Mouse (Mus musculus): ENCODE measurements at regions not wholly inside any gene's neighbourhood (a gene's known extent, or its start where the extent isn't known, plus 50 kb on each side); places are given as distances from the start of the nearest gene placed in this dataset.
A peak's percentile ranks its signal among the peaks of the same experiment; 100 is the strongest.

DNA sequence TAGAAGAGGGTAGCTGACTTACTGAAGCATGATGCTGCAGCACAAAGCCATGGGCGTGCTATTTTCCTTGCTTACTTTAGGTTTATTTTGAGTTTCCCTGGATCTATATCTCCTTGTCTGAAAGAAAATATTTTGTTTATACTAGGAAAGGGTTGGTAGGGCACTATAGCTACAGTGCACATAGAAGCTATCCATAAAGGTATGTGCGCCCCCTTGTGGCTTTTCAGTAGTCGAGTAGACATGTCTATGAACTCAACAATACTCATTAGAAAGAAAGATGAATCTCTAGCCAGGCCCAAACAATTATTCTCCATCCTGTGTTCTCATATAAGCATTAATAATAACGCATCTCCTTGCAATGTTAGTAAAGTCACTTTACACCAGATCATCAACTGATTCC lies 114.3 kb downstream of the Rab38 start:
- peak; percentile 6 to 60 for DNase-seq (ENCODE audit: low spot score in 2 of 2)

DNA sequence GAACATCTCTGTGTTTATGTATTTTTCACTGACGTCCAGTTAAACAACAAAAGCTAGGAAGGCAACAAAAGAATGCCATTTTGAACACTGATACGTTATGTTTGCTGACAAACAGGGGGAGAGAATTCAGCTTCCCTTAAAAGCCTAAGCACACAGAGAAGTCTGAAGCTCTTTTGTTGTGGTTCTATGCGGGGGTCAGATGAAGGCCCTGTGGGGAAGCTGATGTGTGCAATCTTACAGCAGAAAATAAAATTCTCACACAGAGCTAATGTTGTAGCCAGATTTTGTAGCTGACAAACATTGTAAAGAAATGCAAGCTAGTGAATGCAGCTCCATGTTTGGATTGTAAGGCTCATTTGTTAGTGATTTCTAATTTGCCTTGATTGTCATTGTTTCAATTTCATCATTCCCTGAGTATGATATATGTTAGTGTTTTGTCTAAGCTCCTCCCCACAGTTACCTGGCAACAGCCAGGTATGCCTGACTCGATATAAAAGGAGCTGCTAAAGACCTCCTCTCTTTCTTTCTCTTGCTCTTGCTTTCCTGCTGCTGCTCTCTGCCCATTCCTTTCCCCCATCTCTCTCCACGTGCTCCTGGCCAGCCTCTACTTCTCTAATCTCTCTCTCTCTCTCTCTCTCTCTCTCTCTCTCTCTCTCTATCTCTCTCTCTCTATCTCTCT lies 115.0 kb downstream of the Rab38 start:
- no peak for DNase-seq (ENCODE audit: low spot score in 2 of 2)

DNA sequence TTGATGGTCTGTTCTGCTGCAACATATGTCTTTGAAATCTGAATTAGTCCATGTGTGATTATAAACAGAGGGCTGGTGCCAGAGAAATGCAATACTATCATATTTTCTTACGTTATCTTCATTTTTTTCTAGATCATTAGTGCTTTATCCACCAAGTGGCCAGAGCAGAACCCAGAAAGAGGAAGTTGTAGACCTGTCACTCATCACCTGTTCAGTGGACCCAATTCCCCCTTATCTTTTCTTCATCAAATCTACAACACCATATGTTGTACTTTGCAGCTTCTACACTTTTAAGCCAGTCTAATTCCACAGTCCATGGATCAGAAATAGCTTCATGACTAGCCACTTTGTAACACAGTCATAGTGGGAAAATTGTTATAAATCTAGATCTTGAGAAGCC lies 145.0 kb downstream of the Rab38 start:
- DNase-seq (ENCODE audit: low spot score in 2 of 2), result no peak

DNA sequence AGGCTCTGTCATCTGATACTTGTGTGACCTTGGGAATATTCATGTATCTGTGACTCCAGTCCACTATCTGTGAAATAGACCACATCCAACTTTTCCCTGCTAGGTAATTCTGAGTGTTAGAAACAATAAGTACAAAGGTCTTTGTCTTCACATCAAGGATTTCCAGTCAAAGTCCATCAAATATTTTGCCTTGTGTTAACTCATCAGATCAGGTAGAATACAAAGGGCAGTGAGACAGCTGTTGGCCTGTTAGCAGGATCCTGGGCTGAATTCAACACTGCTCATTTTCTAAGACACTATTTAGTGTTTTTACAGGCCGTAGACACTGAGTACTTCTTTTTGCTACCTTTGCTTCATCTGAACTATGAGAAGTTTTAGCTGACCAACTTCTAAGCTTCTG lies 170.7 kb downstream of the Rab38 start:
- DNase-seq (ENCODE audit: low spot score in 2 of 2), result no peak

Data from thymus, postnatal 10 days (tissue).